Mouse (Mus musculus) lung, embryonic 14.5 days (tissue): ENCODE measurements around the gene Atg2a. TPM values are rescaled to one million over a fixed set of nuclear protein-coding genes. Genes with fewer than 3 reads are reported as not detected.
A peak's percentile ranks its signal among the peaks of the same experiment; 100 is the strongest.

Source experiments
- ATAC-seq: fragments of 200-750 bp; cut with Nextera tagmentation; 2 replicates; pipeline ENCODE4 v1.8.0; 2017; ENCODE audit warnings: mild to moderate bottlenecking, moderate TSS enrichment, moderate library complexity; ENCODE audit not compliant: insufficient read depth
- DNase-seq: peaks from one replicate; pipeline ENCODE4 v3.0.0-alpha.2; 2015
- H3K27ac ChIP-seq: fragments of 300-500 bp; sonication (generic); 2 replicates; pipeline ENCODE4 v1.5.1; 2014; ENCODE audit warnings: low read depth, mild to moderate bottlenecking, moderate library complexity
- H3K27me3 ChIP-seq: fragments of 300-500 bp; sonication (generic); 2 replicates; pipeline ENCODE4 v1.6.1; 2014; ENCODE audit warnings: low read length, control low read depth; ENCODE audit not compliant: insufficient read depth
- H3K36me3 ChIP-seq: fragments of 300-500 bp; sonication (generic); 2 replicates; pipeline ENCODE4 v1.6.1; 2014; ENCODE audit warnings: control low read depth; ENCODE audit not compliant: insufficient read depth
- H3K4me1 ChIP-seq: fragments of 300-500 bp; sonication (generic); 2 replicates; pipeline ENCODE4 v1.6.1; 2014; ENCODE audit warnings: antibody characterized with exemption, control low read depth; ENCODE audit not compliant: insufficient read depth
- H3K4me2 ChIP-seq: fragments of 300-500 bp; sonication (generic); 2 replicates; pipeline ENCODE4 v1.6.1; 2014; ENCODE audit warnings: mild to moderate bottlenecking
- H3K4me3 ChIP-seq: fragments of 300-500 bp; sonication (generic); 2 replicates; pipeline ENCODE4 v1.5.1; 2014; ENCODE audit warnings: low read depth, low read length
- H3K9ac ChIP-seq: fragments of 300-500 bp; sonication (generic); 2 replicates; pipeline ENCODE4 v1.6.1; 2014
- H3K9me3 ChIP-seq: fragments of 300-500 bp; sonication (generic); 2 replicates; pipeline ENCODE4 v1.6.1; 2016; ENCODE audit warnings: low read depth, low read length, control low read depth
- CTCF ChIP-seq: IDR thresholded peaks from 2 replicates; pipeline ENCODE4 v1.5.1; 2016; ENCODE audit warnings: antibody characterized with exemption, low read depth
- WGBS: fragments of 180-500 bp; shearing (Covaris S2); extraction: QIAGEN DNeasy Blood & Tissue Kit; methylation state at CpG from one replicate; pipeline ENCODE4 v1.1.7; 2014; 5-methylcytosine and 5-hydroxymethylcytosine counted together
- polyA plus RNA-seq: library from polyadenylated mRNA; unstranded; fragments of >200 nt; fragmentation: Nextera tagmentation; extraction: Ambion mirVana; gene quantifications from 2 replicates; pipeline ENCODE4 v1.2.1, GENCODE M21; 2014

Gene Atg2a
- polyA plus RNA-seq, 1 experiment from 2014 or later = 13.0 TPM

- H3K4me3 ChIP-seq = no peak overlapping the region
- H3K27me3 ChIP-seq = no peaks in the 10 kb centered on the region
- 85% methylated on average over 7 of the region's 7 CpGs for WGBS
- no peak overlapping the region for H3K4me2 ChIP-seq
- no peak overlapping the region for H3K27ac ChIP-seq
- no peak for DNase-seq
- H3K36me3 ChIP-seq = peaks cover 57% of the 10 kb centered on the region
- no peak overlapping the region for H3K9ac ChIP-seq
- H3K9me3 ChIP-seq = no peaks in the 10 kb centered on the region
- TF ChIP-seq CTCF = no peak
- no peak for ATAC-seq
- H3K4me1 ChIP-seq = peaks cover 14% of the 10 kb centered on the region; the same call in 1 of the 2 replicates
Measured at GRCm38 (mm10) chr19:6280554-6280953, 39.1 kb downstream of the Atg2a start.

- no peak for ATAC-seq
- Histone ChIP-seq H3K9ac (no peak overlapping the region), H3K4me2 (no peak overlapping the region), H3K27ac (no peak overlapping the region), H3K27me3 (no peaks in the 10 kb centered on the region), H3K4me1 (peaks cover 12% of the 10 kb centered on the region; the same call in 1 of the 2 replicates), H3K4me3 (no peak overlapping the region), H3K36me3 (peaks cover 65% of the 10 kb centered on the region), H3K9me3 (no peaks in the 10 kb centered on the region)
- 77% methylated on average over 14 of the region's 14 CpGs for WGBS
- no peak for TF ChIP-seq CTCF
- no peak for DNase-seq
Measured at GRCm38 (mm10) chr19:6281122-6282020, 39.9 kb downstream of the Atg2a start.

DNA sequence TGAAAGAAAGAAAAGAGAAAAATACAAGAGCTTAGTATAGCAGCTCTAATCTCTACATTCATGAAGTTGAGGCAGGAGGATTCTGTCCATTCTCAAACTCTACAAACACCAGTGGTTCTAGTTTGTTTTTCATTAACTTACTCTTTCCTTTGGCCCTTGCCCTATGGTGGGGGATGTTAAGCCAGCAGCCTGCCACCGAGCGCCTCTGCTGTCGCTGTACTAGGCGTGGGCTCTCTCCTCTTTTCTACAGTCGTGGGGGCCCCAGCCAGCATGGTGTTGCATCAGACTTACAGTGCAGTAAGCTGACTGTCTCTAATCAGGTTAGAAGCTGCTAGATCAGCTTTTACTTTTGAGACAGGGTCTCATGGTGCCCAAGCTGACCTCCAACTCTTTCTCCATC, 41.5 kb downstream of the Atg2a start:
- Histone ChIP-seq H3K9ac (no peak overlapping the region), H3K4me3 (no peak overlapping the region), H3K4me1 (peaks cover 12% of the 10 kb centered on the region; the same call in 1 of the 2 replicates), H3K27me3 (no peaks in the 10 kb centered on the region), H3K4me2 (no peak overlapping the region), H3K27ac (no peak overlapping the region), H3K9me3 (no peaks in the 10 kb centered on the region), H3K36me3 (peaks cover 77% of the 10 kb centered on the region)
- WGBS = 78% methylated on average over 5 of the region's 5 CpGs
- ATAC-seq (no peak), DNase-seq (no peak)
- TF ChIP-seq CTCF = no peak

GRCm38 (mm10) chr19:6284502-6284901, 43.0 kb downstream of the Atg2a start:
- DNase-seq (no peak), ATAC-seq (no peak)
- H3K27ac ChIP-seq = peak overlapping the region; percentile 58; the same call in 1 of the 2 replicates
- TF ChIP-seq CTCF = no peak
- no peaks in the 10 kb centered on the region for H3K9me3 ChIP-seq
- WGBS = 67% methylated on average over 12 of the region's 12 CpGs
- no peak overlapping the region for H3K4me2 ChIP-seq
- H3K27me3 ChIP-seq = no peaks in the 10 kb centered on the region
- H3K9ac ChIP-seq = no peak overlapping the region
- H3K36me3 ChIP-seq = peaks cover 83% of the 10 kb centered on the region
- peaks cover 4% of the 10 kb centered on the region; the same call in 1 of the 2 replicates for H3K4me1 ChIP-seq
- H3K4me3 ChIP-seq = no peak overlapping the region

GRCm38 (mm10) chr19:6285226-6285625, 43.8 kb downstream of the Atg2a start:
- WGBS = 57% methylated on average over 8 of the region's 8 CpGs
- no peaks in the 10 kb centered on the region for H3K27me3 ChIP-seq
- no peak overlapping the region for H3K27ac ChIP-seq
- DNase-seq (no peak), ATAC-seq (no peak)
- peaks cover 80% of the 10 kb centered on the region for H3K36me3 ChIP-seq
- 0 out of 2 replicates have a peak overlapping the region, but pooled peaks have one; percentile 7 for H3K4me2 ChIP-seq
- H3K4me1 ChIP-seq = peaks cover 4% of the 10 kb centered on the region; the same call in 1 of the 2 replicates
- no peak overlapping the region for H3K4me3 ChIP-seq
- H3K9me3 ChIP-seq = no peaks in the 10 kb centered on the region
- no peak for TF ChIP-seq CTCF
- no peak overlapping the region for H3K9ac ChIP-seq

- peak; percentile 45 for DNase-seq
- no peaks in the 10 kb centered on the region for H3K27me3 ChIP-seq
- WGBS = 45% methylated on average over 7 of the region's 7 CpGs
- ATAC-seq = no peak
- 0 out of 2 replicates have a peak overlapping the region, but pooled peaks have one; percentile 7 for H3K4me2 ChIP-seq
- H3K9ac ChIP-seq = no peak overlapping the region
- no peak overlapping the region for H3K4me3 ChIP-seq
- H3K27ac ChIP-seq = peak overlapping the region; percentile 58
- H3K36me3 ChIP-seq = peaks cover 74% of the 10 kb centered on the region
- no peaks in the 10 kb centered on the region for H3K9me3 ChIP-seq
- TF ChIP-seq CTCF = no peak
- H3K4me1 ChIP-seq = peaks cover 4% of the 10 kb centered on the region; the same call in 1 of the 2 replicates
Measured at GRCm38 (mm10) chr19:6285632-6286433, 44.4 kb downstream of the Atg2a start.
